Mouse (Mus musculus) heart, adult 2 months (tissue): ENCODE measurements around the gene Wfikkn1.

Experiments
- CTCF ChIP-seq: fragments of 200-600 bp; IDR thresholded peaks from 2 replicates; pipeline ENCODE4 v1.8.1; 2022; ENCODE audit warnings: antibody characterized with exemption, mild to moderate bottlenecking, moderate library complexity
- EP300 ChIP-seq: fragments of 200-500 bp; IDR thresholded peaks from 2 replicates; pipeline ENCODE4 v1.6.1; 2011; ENCODE audit warnings: low read depth, low read length, control low read depth; ENCODE audit not compliant: insufficient read depth

GRCm38 (mm10) chr17:25893975-25894617 lies 13.4 kb upstream of the Wfikkn1 start:
- peak; percentile 97 for TF ChIP-seq EP300
- no peak; the same call in 1 of the 2 replicates for TF ChIP-seq CTCF
